Mouse (Mus musculus) bone marrow macrophage, adult 2 months (primary cell): ENCODE data around the gene Reln.

Experiments
- CTCF ChIP-seq: IDR thresholded peaks from 2 replicates; pipeline ENCODE4 v1.5.1; 2012; ENCODE audit warnings: low read depth, mild to moderate bottlenecking, low read length, moderate library complexity
- POLR2A ChIP-seq: IDR thresholded peaks from 2 replicates; pipeline ENCODE4 v1.6.1; 2012; ENCODE audit warnings: mild to moderate bottlenecking, low read depth, low read length, borderline replicate concordance

- TF ChIP-seq CTCF, result no peak
- TF ChIP-seq POLR2A, result no peak
These were observed 408.4 kb downstream of the Reln start for GRCm38 (mm10) chr5:21936096-21936495.
